Comparison of ENCODE assay signal across 1 mouse cellular context in the genomic region with DNA sequence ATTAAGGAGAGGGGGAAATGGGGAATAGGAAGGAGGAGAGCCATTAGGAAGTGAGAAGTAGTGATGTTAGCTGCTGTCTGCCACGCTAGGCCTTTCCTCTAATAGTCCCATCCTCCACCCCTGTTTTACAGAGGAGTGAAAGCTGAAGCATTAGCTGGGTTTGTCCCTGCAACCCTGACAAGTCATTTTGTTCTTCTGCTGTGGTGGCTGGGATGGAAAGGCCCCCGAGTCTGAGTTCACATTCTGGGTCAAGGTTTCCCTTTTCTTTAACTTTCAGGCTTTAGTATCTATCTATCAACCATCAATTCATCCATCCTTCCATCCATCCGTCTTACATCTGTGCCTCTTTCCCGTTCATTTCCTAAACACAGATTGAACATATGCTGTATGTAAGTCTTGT.
TF ChIP-seq lines count a peak whose summit lies in the region.

No protein-coding gene starts in this region.

TF ChIP-seq in CH12.LX, 34 proteins besides CTCF, POLR2A, EP300 and RAD21 (continued from another document):
- TF ChIP-seq JUN (IDR thresholded peaks at IDR 0.05; ENCODE audit: insufficient read depth, low read depth, low read length) (peak; percentile 80), ELF1 (IDR thresholded peaks at IDR 0.05; ENCODE audit: low read depth, low read length) (no peak), CHD1 (IDR thresholded peaks at IDR 0.05; ENCODE audit: low read depth, low read length) (no peak), E2F4 (IDR thresholded peaks at IDR 0.05; ENCODE audit: insufficient replicate concordance, low read depth, low read length) (no peak), NELFE (IDR thresholded peaks at IDR 0.05; ENCODE audit: low read depth, low read length) (no peak; the same call in 1 of the 2 replicates), USF2 (conservative IDR thresholded peaks at IDR 0.05; ENCODE audit: low read depth, low read length) (no peak), RCOR1 (conservative IDR thresholded peaks at IDR 0.05; ENCODE audit: low read depth, low read length) (peak; percentile 90), MAX (IDR thresholded peaks at IDR 0.05; ENCODE audit: low read length) (no peak; the same call in 1 of the 2 replicates), HCFC1 (IDR thresholded peaks at IDR 0.05; ENCODE audit: low read depth, low read length) (peak; percentile 36; the same call in 1 of the 2 replicates), ETS1 (conservative IDR thresholded peaks at IDR 0.05; ENCODE audit: low read depth, low read length) (peak; percentile 66), SIN3A (IDR thresholded peaks at IDR 0.05; ENCODE audit: low read length) (no peak), UBTF (IDR thresholded peaks at IDR 0.05; ENCODE audit: low read depth, low read length) (no peak), GABPA (IDR thresholded peaks at IDR 0.05; ENCODE audit: insufficient replicate concordance, low read depth, low read length) (no peak), USF1 (IDR thresholded peaks at IDR 0.05; ENCODE audit: low read depth, low read length) (no peak), TBP (conservative IDR thresholded peaks at IDR 0.05; ENCODE audit: low read depth, low read length) (peak; percentile 70), JUND (conservative IDR thresholded peaks at IDR 0.05; ENCODE audit: low read depth, low read length) (peak; percentile 85), IRF4 (IDR thresholded peaks at IDR 0.05; ENCODE audit: low read depth, low read length) (peak; percentile 99), BHLHE40 (IDR thresholded peaks at IDR 0.05; ENCODE audit: low read depth, low read length) (peak; percentile 67; the same call in 1 of the 2 replicates), PAX5 (IDR thresholded peaks at IDR 0.05; ENCODE audit: low read length) (no peak), POLR2AphosphoS2 (IDR thresholded peaks at IDR 0.05; ENCODE audit: low read depth, low read length) (no peak), MAFK (IDR thresholded peaks at IDR 0.05; ENCODE audit: insufficient replicate concordance, low read length) (peak; percentile 83)
